Mouse (Mus musculus): Measurements from ENCODE around the gene Krtap9-1. TPM values are rescaled to one million over a fixed set of nuclear protein-coding genes. Genes with fewer than 3 reads are reported as not detected.
"Not testable (repeated sequence)": the region's sequence is repeated elsewhere in the genome, so short reads cannot be mapped to it uniquely, and the experiment has no call there.

Krtap9-1 gene
- not detected in 2 replicates for polyA plus RNA-seq (2012; rRNA removed)

GRCm38 (mm10) chr11:99873089-99873488 lies at the start of gene Krtap9-1:
Gene Krtap9-1 (plus strand): TSS chr11:99873389.
- DNase-seq (ENCODE audit: low spot score), result not testable (repeated sequence)

GRCm38 (mm10) chr11:99837966-99838365 lies 35.2 kb upstream of the Krtap9-1 start, which contains the start of gene 2300003K06Rik:
Gene 2300003K06Rik (minus strand): TSS chr11:99838066.
- DNase-seq (ENCODE audit: low spot score), result no peak

GRCm38 (mm10) chr11:99842185-99842584 lies 31.0 kb upstream of the Krtap9-1 start:
- DNase-seq (ENCODE audit: low spot score), result no peak

GRCm38 (mm10) chr11:99846746-99847145 lies 26.4 kb upstream of the Krtap9-1 start:
- DNase-seq (ENCODE audit: low spot score), result no peak

- DNase-seq (ENCODE audit: low spot score), result no peak
Observed at GRCm38 (mm10) chr11:99851508-99851907, 21.7 kb upstream of the Krtap9-1 start, which contains the start of gene Krtap4-16. Gene Krtap4-16 (minus strand): TSS chr11:99851608.

GRCm38 (mm10) chr11:99854121-99854520 lies 19.1 kb upstream of the Krtap9-1 start:
- DNase-seq (ENCODE audit: low spot score), result no peak

GRCm38 (mm10) chr11:99857617-99858016 lies 15.6 kb upstream of the Krtap9-1 start, which contains the start of gene Gm11568:
Gene Gm11568 (plus strand): TSS chr11:99857917.
- DNase-seq (ENCODE audit: low spot score), result no peak

- DNase-seq (ENCODE audit: low spot score), result no peak
Observed at GRCm38 (mm10) chr11:99858761-99859160, 14.4 kb upstream of the Krtap9-1 start.

- DNase-seq (ENCODE audit: low spot score), result not testable (repeated sequence)
Observed at GRCm38 (mm10) chr11:99864176-99864575, 9.0 kb upstream of the Krtap9-1 start, which contains the start of gene Gm11559. Gene Gm11559 (plus strand): TSS chr11:99864476.

- DNase-seq (ENCODE audit: low spot score), result not testable (repeated sequence)
Observed at GRCm38 (mm10) chr11:99878887-99879286, 5.7 kb downstream of the Krtap9-1 start, which contains the start of gene Gm11567. Gene Gm11567 (plus strand): TSS chr11:99879187.

- DNase-seq (ENCODE audit: low spot score), result no peak
Observed at GRCm38 (mm10) chr11:99907620-99908019, 34.4 kb downstream of the Krtap9-1 start, which contains the start of gene Krtap31-1. Gene Krtap31-1 (plus strand): TSS chr11:99907920.

- DNase-seq (ENCODE audit: low spot score), result no peak
Observed at GRCm38 (mm10) chr11:99914451-99914850, 41.3 kb downstream of the Krtap9-1 start, which contains the start of gene Gm11565. Gene Gm11565 (plus strand): TSS chr11:99914751.

Other genes with a start within 250 kb of the Krtap9-1 start
- not detected in 2 replicates for gene Krtap4-1, start 245.2 kb upstream of the Krtap9-1 start, polyA plus RNA-seq (2012; rRNA removed)
- not detected in 2 replicates for gene Krtap4-2, start 238.3 kb upstream of the Krtap9-1 start, polyA plus RNA-seq (2012; rRNA removed)
- gene Krtap4-7, start 229.3 kb upstream of the Krtap9-1 start, polyA plus RNA-seq (2012; rRNA removed), result not detected in 2 replicates
- gene Gm11555, start 223.2 kb upstream of the Krtap9-1 start, polyA plus RNA-seq (2012; rRNA removed), result not detected in 2 replicates
- gene Gm11563, start 214.4 kb upstream of the Krtap9-1 start, polyA plus RNA-seq (2012; rRNA removed), result not detected in 2 replicates
- not detected in 2 replicates for gene Krtap4-6, start 207.4 kb upstream of the Krtap9-1 start, polyA plus RNA-seq (2012; rRNA removed)
- not detected in 2 replicates for gene Gm14190, start 182.6 kb upstream of the Krtap9-1 start, polyA plus RNA-seq (2012; rRNA removed)
- gene Gm14180, start 139.1 kb upstream of the Krtap9-1 start, polyA plus RNA-seq (2012; rRNA removed), result not detected in 2 replicates
- not detected in 2 replicates for gene Gm11595, start 100.5 kb upstream of the Krtap9-1 start, polyA plus RNA-seq (2012; rRNA removed)
- not detected in 2 replicates for gene Krtap4-8, start 92.7 kb upstream of the Krtap9-1 start, polyA plus RNA-seq (2012; rRNA removed)
- gene Krtap4-9, start 88.2 kb upstream of the Krtap9-1 start, polyA plus RNA-seq (2012; rRNA removed), result not detected in 2 replicates
- gene Gm11596, start 79.9 kb upstream of the Krtap9-1 start, polyA plus RNA-seq (2012; rRNA removed), result 0.06 TPM in 1 of 2 replicates, not detected in the other
- gene Gm11569, start 74.5 kb upstream of the Krtap9-1 start, polyA plus RNA-seq (2012; rRNA removed), result 0.08 TPM in 1 of 2 replicates, not detected in the other
- not detected in 2 replicates for gene Gm11554, start 68.9 kb upstream of the Krtap9-1 start, polyA plus RNA-seq (2012; rRNA removed)
- gene Krtap4-13, start 63.5 kb upstream of the Krtap9-1 start, polyA plus RNA-seq (2012; rRNA removed), result 0.18 and 0.24 TPM in 2 replicates
- gene Gm11564, start 57.7 kb upstream of the Krtap9-1 start, polyA plus RNA-seq (2012; rRNA removed), result not detected in 2 replicates
- not detected in 2 replicates for gene 2300003K06Rik, start 35.3 kb upstream of the Krtap9-1 start, polyA plus RNA-seq (2012; rRNA removed)
- 0.07 and 0.08 TPM in 2 replicates for gene Krtap4-16, start 21.8 kb upstream of the Krtap9-1 start, polyA plus RNA-seq (2012; rRNA removed)
- not detected in 2 replicates for gene Gm11568, start 15.5 kb upstream of the Krtap9-1 start, polyA plus RNA-seq (2012; rRNA removed)
- gene Gm11559, start 8.9 kb upstream of the Krtap9-1 start, polyA plus RNA-seq (2012; rRNA removed), result not detected in 2 replicates
- not detected in 2 replicates for gene Gm11567, start 5.8 kb downstream of the Krtap9-1 start, polyA plus RNA-seq (2012; rRNA removed)
- not detected in 2 replicates for gene Krtap31-1, start 34.5 kb downstream of the Krtap9-1 start, polyA plus RNA-seq (2012; rRNA removed)
- not detected in 2 replicates for gene Gm11565, start 41.4 kb downstream of the Krtap9-1 start, polyA plus RNA-seq (2012; rRNA removed)
- not detected in 2 replicates for gene Krtap31-2, start 62.9 kb downstream of the Krtap9-1 start, polyA plus RNA-seq (2012; rRNA removed)
- not detected in 2 replicates for gene Krtap9-5, start 75.1 kb downstream of the Krtap9-1 start, polyA plus RNA-seq (2012; rRNA removed)
- gene Krtap29-1, start 105.7 kb downstream of the Krtap9-1 start, polyA plus RNA-seq (2012; rRNA removed), result not detected in 2 replicates
- not detected in 2 replicates for gene Krtap16-1, start 113.2 kb downstream of the Krtap9-1 start, polyA plus RNA-seq (2012; rRNA removed)
- not detected in 2 replicates for gene Krtap17-1, start 120.6 kb downstream of the Krtap9-1 start, polyA plus RNA-seq (2012; rRNA removed)
- 0.04 and 0.11 TPM in 2 replicates for gene Krt33a, start 142.8 kb downstream of the Krtap9-1 start, polyA plus RNA-seq (2012; rRNA removed)
- gene Krt33b, start 156.5 kb downstream of the Krtap9-1 start, polyA plus RNA-seq (2012; rRNA removed), result not detected in 2 replicates
- not detected in 2 replicates for gene Krt34, start 168.2 kb downstream of the Krtap9-1 start, polyA plus RNA-seq (2012; rRNA removed)
- not detected in 2 replicates for gene Krt31, start 177.2 kb downstream of the Krtap9-1 start, polyA plus RNA-seq (2012; rRNA removed)
- gene Krt32, start 214.8 kb downstream of the Krtap9-1 start, polyA plus RNA-seq (2012; rRNA removed), result not detected in 2 replicates
- gene Krt35, start 222.9 kb downstream of the Krtap9-1 start, polyA plus RNA-seq (2012; rRNA removed), result 0.04 and 0.06 TPM in 2 replicates
- 0.22 and 0.33 TPM in 2 replicates for gene Krt36, start 232.2 kb downstream of the Krtap9-1 start, polyA plus RNA-seq (2012; rRNA removed)
- gene Krt13, start 248.2 kb downstream of the Krtap9-1 start, polyA plus RNA-seq (2012; rRNA removed), result 0.37 and 0.91 TPM in 2 replicates

Data from urinary bladder, adult 2 months (tissue).